Mouse (Mus musculus) E14TG2a.4 (cell line): ENCODE results near the gene Atf6.

Experiments used
- CTCF ChIP-seq: conservative IDR thresholded peaks from 2 replicates; pipeline ENCODE4 v1.5.1; 2014; ENCODE audit warnings: low read length
- NANOG ChIP-seq: IDR thresholded peaks from 2 replicates; pipeline ENCODE4 v1.6.1; 2014; ENCODE audit warnings: borderline replicate concordance, low read length, mixed read lengths

DNA sequence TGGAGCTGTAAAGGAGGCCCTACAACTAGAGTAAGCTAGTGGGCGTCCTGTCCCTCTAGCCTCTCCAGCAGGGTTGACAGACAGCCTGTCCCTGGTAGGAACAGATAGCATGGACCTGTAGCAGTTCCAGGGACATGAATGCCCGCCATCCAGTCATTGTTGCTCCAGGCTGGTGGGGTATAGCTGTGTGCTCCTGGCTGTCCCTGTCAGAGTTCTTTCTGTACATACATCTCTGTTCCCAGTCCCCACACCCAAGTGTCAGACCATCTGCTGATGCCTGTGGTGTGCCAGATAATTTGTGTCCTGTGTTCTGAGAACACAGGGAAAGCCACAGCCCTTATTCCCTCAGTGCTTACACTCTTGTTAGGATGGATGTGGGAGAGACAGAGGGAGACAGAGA lies 187.9 kb downstream of the Atf6 start:
- TF ChIP-seq CTCF (no peak), NANOG (no peak)
